Mouse (Mus musculus) gastrocnemius, postnatal 25 days (tissue): Measurements from ENCODE around the gene Agbl1. TPM values are rescaled to one million over a fixed set of nuclear protein-coding genes. Genes with fewer than 3 reads are reported as not detected.
"Not testable (repeated sequence)": the region's sequence is repeated elsewhere in the genome, so short reads cannot be mapped to it uniquely, and the experiment has no call there.

Source experiments
- DNase-seq: peaks from one replicate; pipeline ENCODE4 v3.0.0; 2022
- total RNA-seq, 2 experiments: library from RNA; stranded (reverse); gene quantifications; 1 replicate in 1 of 2; 2 replicates in 1 of 2; pipeline ENCODE4 v1.2.3; 2021

Agbl1 gene
- total RNA-seq, 2 experiments from 2014 or later: 19.1 to 35.4 TPM

GRCm38 (mm10) chr7:76594566-76595079 is 364.9 kb downstream of the Agbl1 start:
- DNase-seq: no peak

GRCm38 (mm10) chr7:76597812-76598211 is 368.1 kb downstream of the Agbl1 start:
- DNase-seq: no peak

GRCm38 (mm10) chr7:76600050-76600690 is 370.5 kb downstream of the Agbl1 start:
- DNase-seq: no peak

- DNase-seq: no peak
These were observed 399.8 kb downstream of the Agbl1 start for GRCm38 (mm10) chr7:76629528-76629927.

GRCm38 (mm10) chr7:76650984-76651383 is 421.3 kb downstream of the Agbl1 start:
- DNase-seq: no peak

- peak; percentile 36 for DNase-seq
These were observed 431.4 kb downstream of the Agbl1 start for GRCm38 (mm10) chr7:76661072-76661471.

DNA sequence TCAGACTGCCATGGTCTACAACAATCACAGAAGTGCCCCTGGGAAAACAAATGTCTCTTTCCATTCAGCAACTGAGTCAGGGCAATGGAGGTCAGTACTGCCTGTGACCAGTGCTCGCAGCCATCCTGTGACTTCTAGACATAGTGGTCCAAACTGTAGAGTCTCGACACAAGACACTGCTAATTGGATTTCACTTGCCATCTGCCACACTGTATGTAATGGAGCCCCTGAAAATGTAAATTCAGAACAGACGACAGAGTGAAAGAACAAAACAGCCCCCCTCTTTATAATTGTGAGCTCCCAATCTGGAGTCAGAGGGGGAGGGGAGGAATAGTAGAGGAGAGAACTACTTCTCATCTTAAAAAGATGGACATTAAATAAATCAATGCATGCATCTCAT is 445.2 kb downstream of the Agbl1 start:
- no peak for DNase-seq

- no peak for DNase-seq
These were observed 471.5 kb downstream of the Agbl1 start for GRCm38 (mm10) chr7:76701224-76701623.

DNA sequence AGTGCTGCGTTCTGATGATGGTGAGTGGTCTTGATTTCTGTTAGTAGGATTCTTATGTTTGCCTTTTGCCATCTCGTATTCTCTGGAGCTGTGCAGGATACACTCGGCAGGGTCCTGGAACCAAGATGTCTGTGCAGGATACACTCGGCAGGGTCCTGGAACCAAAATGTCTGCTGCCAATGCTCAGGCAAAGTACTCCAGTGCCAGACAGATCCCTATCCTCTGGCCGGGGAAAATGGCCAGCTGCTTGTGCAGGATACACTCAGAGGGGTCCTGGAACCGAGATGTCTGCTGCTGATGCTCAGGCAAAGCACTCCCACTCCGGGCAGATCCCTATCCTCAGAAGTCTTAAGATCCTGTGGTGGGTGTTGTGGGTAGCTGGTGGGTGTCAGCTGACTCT is 502.5 kb downstream of the Agbl1 start:
- DNase-seq: not testable (repeated sequence)

- DNase-seq: no peak
These were observed 547.7 kb downstream of the Agbl1 start for GRCm38 (mm10) chr7:76777237-76777855.

- no peak for DNase-seq
These were observed 550.8 kb downstream of the Agbl1 start for GRCm38 (mm10) chr7:76780446-76780845.

- DNase-seq: peak; percentile 20
These were observed 559.0 kb downstream of the Agbl1 start for GRCm38 (mm10) chr7:76788561-76789306.

DNA sequence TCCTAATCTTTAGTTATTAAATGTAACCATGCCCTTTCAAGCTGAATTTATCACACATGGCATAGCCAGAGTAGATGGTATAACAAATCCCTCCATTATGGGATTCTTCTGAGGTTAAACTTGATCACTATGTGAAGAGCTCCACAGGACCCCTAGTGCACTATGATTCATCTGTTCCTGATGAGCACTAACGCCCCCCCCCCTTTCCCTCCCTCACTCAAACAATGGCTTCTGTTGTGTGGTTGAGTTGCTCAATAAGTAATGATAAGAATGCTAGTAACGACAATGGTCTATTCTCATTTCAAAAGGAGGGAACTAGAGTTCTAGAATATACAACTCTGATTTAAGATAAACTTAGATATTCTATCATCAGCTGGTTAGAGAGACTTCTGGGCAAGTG is 560.4 kb downstream of the Agbl1 start:
- no peak for DNase-seq

- DNase-seq: peak; percentile 32
These were observed 561.6 kb downstream of the Agbl1 start for GRCm38 (mm10) chr7:76791247-76791646.

DNA sequence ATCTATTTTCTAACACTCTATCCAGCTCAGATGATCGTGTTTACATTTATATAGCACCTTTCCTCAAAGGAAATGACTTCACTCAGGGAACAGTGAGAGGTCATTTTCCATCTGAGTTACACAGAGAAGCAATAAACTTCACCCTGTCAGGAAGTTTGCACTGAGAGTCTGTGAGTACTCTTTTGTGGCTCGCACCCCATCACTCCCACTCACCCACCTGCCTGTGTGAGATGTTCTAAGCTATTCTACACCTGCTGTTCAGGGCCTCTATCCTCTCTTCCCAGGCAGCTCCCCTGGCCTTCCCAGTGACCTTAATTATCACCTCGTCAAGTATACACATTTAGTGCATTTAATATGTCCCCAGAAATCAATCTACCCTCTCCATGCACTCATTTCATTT is 580.3 kb downstream of the Agbl1 start:
- no peak for DNase-seq

DNA sequence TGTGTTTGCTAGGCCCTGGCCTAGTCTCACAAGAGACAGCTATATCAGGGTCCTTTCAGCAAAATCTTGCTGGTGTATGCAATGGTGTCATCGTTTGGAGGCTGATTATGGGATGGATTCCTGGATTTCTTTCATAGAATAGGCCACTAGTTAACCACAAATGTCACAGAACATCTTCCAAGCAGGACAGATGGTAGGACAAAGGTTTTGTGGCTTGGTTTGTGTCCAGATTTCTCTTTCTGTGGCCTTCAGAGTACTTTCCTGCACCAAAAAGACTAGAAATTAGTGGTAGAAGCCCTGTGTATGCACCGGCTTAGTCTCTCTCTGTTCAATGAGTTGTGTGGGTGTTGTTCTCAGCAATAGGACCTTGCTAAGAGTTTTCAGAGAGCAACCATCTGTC is 590.9 kb downstream of the Agbl1 start:
- DNase-seq: no peak

GRCm38 (mm10) chr7:76842146-76842545 is 612.5 kb downstream of the Agbl1 start:
- DNase-seq: no peak

GRCm38 (mm10) chr7:76889416-76890209 is 659.9 kb downstream of the Agbl1 start:
- no peak for DNase-seq

GRCm38 (mm10) chr7:76904096-76904495 is 674.4 kb downstream of the Agbl1 start:
- no peak for DNase-seq

- no peak for DNase-seq
These were observed 682.0 kb downstream of the Agbl1 start for GRCm38 (mm10) chr7:76911672-76912071.

GRCm38 (mm10) chr7:76918871-76919270 is 689.2 kb downstream of the Agbl1 start:
- no peak for DNase-seq

DNA sequence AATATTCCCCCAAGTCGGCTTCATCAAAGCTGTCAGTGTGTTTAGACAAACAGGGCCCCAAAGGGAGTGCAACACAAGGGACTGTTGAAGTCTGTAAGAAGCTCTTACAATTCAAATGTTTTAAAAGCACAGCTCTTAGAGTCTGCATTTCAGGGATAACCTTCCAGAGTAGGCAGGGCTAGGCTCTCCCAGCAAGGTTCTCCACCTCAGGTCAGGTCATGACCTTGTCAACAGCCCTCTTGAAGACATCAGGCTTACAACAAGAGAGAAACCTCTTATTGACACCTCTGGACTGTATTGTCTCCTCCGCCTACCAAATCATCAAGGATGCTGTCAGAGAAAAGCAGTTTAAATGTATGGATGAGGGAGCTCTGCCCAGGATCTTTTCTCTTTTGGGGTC is 692.0 kb downstream of the Agbl1 start:
- no peak for DNase-seq
